Mouse (Mus musculus) limb, embryonic 10.5 days (tissue): ENCODE results near the gene Dlx6. TPM values are rescaled to one million over a fixed set of nuclear protein-coding genes. Genes with fewer than 3 reads are reported as not detected.

Experiments used
- DNase-seq: peaks from one replicate; pipeline ENCODE4 v3.0.0-alpha.2; 2017; ENCODE audit warnings: low spot score
- H3K27ac ChIP-seq: fragments of 300-500 bp; sonication (generic); 2 replicates; pipeline ENCODE4 v1.5.1; 2016; ENCODE audit warnings: mild to moderate bottlenecking
- H3K27me3 ChIP-seq: fragments of 300-500 bp; sonication (generic); 2 replicates; pipeline ENCODE4 v1.6.1; 2016; ENCODE audit warnings: low read depth, mild to moderate bottlenecking; ENCODE audit not compliant: poor library complexity, severe bottlenecking
- H3K36me3 ChIP-seq: fragments of 300-500 bp; sonication (generic); 2 replicates; pipeline ENCODE4 v1.6.1; 2016; ENCODE audit warnings: mild to moderate bottlenecking, moderate library complexity
- H3K4me1 ChIP-seq: fragments of 300-500 bp; sonication (generic); 2 replicates; pipeline ENCODE4 v1.6.1; 2016
- H3K4me3 ChIP-seq: fragments of 300-500 bp; sonication (generic); 2 replicates; pipeline ENCODE4 v1.5.1; 2016; ENCODE audit warnings: mild to moderate bottlenecking, moderate library complexity
- H3K9me3 ChIP-seq: fragments of 300-500 bp; sonication (generic); replicated peaks from 2 replicates; pipeline ENCODE4 v1.6.1; 2016; ENCODE audit warnings: mild to moderate bottlenecking
- WGBS: fragments of 180-500 bp; shearing (Covaris S2); methylation state at CpG from one replicate; pipeline ENCODE4 v1.1.7; 2016; 5-methylcytosine and 5-hydroxymethylcytosine counted together
- polyA plus RNA-seq: library from polyadenylated mRNA; unstranded; fragments of >200 nt; fragmentation: Nextera tagmentation; extraction: Ambion mirVana; gene quantifications from 2 replicates; pipeline ENCODE4 v1.2.1, GENCODE M21; 2016

Gene Dlx6
- polyA plus RNA-seq, 1 experiment from 2014 or later, result 0.60 TPM

DNA sequence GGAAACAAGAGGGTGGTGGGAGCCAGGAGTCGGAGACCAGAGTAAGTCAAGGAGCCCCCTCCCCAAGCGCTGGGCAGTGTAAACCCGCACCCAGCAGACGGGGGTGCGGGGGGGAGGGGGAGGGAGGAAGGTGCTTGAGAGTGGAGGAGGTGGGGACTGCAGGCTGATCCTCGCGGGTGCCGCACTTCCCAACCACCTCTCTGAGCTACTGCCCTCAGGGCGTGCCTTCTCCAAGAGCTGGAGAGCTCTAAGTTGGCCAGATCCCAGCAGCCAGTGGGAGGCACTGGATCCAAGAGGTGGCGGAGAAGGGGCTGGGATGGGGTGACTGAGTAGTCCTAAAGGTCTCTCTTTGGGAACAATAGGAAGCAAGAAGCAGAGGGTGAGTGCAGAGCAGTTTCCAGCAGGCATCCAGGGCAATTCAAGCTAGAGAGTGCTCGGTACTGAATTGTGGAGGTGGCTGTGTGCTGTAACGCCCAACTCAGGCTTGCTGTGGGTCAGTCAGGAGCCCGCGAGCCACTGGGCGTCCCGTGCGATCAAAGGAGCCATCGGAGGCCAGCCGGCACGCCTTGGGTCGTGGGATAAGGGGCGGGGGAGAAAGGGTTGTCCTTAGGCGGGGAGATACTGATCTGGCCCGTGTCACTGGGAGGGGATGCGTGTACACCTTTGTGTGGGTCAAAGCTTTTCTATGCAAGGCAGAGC lies 11.1 kb downstream of the Dlx6 start:
- peaks cover 100% of the 10 kb centered on the region for H3K27me3 ChIP-seq
- H3K4me1 ChIP-seq, result peaks cover 28% of the 10 kb centered on the region
- no peak overlapping the region for H3K27ac ChIP-seq
- peak; percentile 71 for DNase-seq
- WGBS, result under 1% methylated on average over 25 of the region's 25 CpGs
- no peaks in the 10 kb centered on the region for H3K9me3 ChIP-seq
- H3K4me3 ChIP-seq, result peak overlapping the region; percentile 25
- H3K36me3 ChIP-seq, result no peaks in the 10 kb centered on the region

DNA sequence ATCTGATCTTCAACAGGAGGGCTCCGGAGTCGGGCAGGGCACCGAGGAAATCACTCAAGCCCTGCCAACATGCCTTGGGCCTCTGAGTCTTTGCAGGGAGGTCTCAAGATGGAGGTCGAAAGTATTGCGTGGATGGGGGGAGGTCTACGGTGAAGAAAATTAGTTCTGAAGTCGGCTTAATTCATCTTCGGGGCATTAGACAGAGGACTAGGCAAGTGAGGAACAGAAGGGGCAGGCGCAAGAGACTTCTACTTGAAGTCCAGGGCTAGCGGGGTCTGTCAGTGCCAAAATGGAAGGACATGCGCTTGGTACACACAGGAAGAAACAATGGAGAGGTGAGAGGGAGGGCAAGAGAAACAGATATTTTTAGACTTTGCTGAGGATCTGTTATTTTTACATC lies 12.0 kb downstream of the Dlx6 start:
- peaks cover 36% of the 10 kb centered on the region for H3K4me1 ChIP-seq
- WGBS, result 1% methylated on average over 11 of the region's 11 CpGs
- peaks cover 100% of the 10 kb centered on the region for H3K27me3 ChIP-seq
- DNase-seq, result no peak
- H3K27ac ChIP-seq, result no peak overlapping the region
- H3K36me3 ChIP-seq, result no peaks in the 10 kb centered on the region
- no peaks in the 10 kb centered on the region for H3K9me3 ChIP-seq
- H3K4me3 ChIP-seq, result no peak overlapping the region

DNA sequence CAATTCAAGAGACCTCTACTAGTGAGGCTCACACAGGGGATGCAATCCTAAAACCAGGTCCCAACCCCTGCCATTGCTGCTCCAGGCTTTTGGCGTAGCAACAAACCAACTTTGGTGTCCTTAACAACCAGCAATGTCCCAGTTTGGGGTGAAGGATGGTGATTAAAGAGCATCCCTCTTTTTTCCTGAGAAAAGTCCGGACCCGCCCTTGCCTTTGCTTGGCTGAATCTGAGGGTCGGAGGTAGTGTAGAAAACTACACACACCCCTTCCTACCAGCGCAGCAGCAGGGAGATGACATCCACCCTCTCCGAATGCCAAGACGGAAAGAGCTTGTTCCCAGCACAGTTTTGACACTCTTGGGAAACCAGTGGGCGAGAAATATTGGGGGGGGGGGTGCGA lies 12.5 kb downstream of the Dlx6 start:
- no peak overlapping the region for H3K4me3 ChIP-seq
- 4% methylated on average over 9 of the region's 9 CpGs for WGBS
- H3K36me3 ChIP-seq, result no peaks in the 10 kb centered on the region
- peaks cover 38% of the 10 kb centered on the region for H3K4me1 ChIP-seq
- H3K27me3 ChIP-seq, result peaks cover 100% of the 10 kb centered on the region
- no peak for DNase-seq
- H3K27ac ChIP-seq, result no peak overlapping the region
- H3K9me3 ChIP-seq, result no peaks in the 10 kb centered on the region

GRCm38 (mm10) chr6:6876231-6876630 lies 13.1 kb downstream of the Dlx6 start:
- no peak overlapping the region for H3K4me3 ChIP-seq
- no peak overlapping the region for H3K27ac ChIP-seq
- H3K9me3 ChIP-seq, result no peaks in the 10 kb centered on the region
- peaks cover 100% of the 10 kb centered on the region for H3K27me3 ChIP-seq
- no peak for DNase-seq
- H3K36me3 ChIP-seq, result no peaks in the 10 kb centered on the region
- 1% methylated on average over 2 of the region's 2 CpGs for WGBS
- H3K4me1 ChIP-seq, result peaks cover 44% of the 10 kb centered on the region

DNA sequence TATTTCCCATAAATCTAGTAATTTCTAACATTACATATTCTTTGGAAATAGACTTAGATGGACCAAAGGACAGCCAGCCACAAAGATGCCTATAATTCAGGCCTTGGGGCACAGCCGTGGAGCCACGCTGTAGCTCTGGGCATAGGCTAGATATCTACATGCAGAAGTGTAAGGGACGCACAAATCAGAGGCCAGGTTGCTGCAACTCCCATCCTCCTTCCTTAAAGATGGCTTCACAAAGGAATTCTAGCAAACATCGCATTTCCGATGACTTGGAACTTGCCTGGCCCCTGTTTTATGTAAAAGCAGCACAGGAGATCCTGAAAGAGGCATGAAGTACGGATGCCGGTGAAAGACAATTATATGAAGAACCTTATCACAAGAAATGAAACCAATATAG lies 13.6 kb downstream of the Dlx6 start:
- H3K27ac ChIP-seq, result no peak overlapping the region
- no peaks in the 10 kb centered on the region for H3K9me3 ChIP-seq
- no peak for DNase-seq
- H3K4me3 ChIP-seq, result no peak overlapping the region
- peaks cover 100% of the 10 kb centered on the region for H3K27me3 ChIP-seq
- peaks cover 48% of the 10 kb centered on the region for H3K4me1 ChIP-seq
- WGBS, result 8% methylated on average over 7 of the region's 7 CpGs
- no peaks in the 10 kb centered on the region for H3K36me3 ChIP-seq

GRCm38 (mm10) chr6:6877346-6877910 lies 14.3 kb downstream of the Dlx6 start:
- Histone ChIP-seq H3K4me1 (peaks cover 52% of the 10 kb centered on the region), H3K27me3 (peaks cover 100% of the 10 kb centered on the region), H3K27ac (no peak overlapping the region), H3K36me3 (no peaks in the 10 kb centered on the region), H3K9me3 (no peaks in the 10 kb centered on the region), H3K4me3 (no peak overlapping the region)
- WGBS, result 13% methylated on average over 5 of the region's 5 CpGs
- no peak for DNase-seq

DNA sequence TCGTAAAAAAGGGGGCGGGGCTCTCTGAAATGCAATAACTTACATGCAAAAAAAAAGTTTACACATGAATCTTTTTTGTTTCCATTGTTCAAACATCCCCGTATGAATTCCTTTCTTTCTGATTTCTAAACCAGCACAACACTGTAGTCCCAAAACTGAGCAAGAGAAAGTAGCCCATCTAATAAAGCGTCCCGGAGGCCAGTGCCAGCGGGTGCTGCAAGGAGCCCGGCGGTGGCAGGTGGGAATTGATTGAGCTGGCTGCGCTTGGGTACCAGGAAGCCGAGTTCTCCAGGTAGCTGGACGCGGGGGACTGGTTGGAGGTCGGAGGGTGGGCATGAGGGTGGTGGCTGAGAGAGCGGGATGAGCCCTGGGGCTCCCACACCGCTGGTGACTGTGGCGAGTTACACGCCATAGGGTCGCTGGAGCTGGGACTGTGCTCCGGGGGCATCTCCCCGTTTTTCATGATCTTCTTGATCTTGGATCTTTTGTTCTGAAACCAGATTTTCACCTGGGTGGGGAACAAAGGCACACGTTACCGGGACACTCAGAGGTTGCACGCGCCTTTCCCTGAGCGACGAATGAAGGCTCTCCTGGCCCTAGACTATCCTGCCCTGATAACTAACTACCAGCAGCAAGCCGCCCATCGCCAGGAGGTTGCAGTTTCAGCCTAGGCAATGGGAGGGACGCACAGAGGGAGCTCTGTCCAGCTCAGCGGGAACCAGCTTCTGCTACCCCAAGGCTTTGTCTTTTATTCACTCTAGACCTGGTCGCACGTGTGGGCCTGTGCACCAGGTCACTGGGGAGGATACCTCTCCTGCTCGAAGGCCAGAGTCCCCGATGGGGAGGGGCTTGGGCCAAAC lies 15.1 kb downstream of the Dlx6 start:
- WGBS, result 6% methylated on average over 34 of the region's 34 CpGs
- peak overlapping the region; percentile 61 for H3K4me3 ChIP-seq
- H3K27ac ChIP-seq, result no peak overlapping the region
- no peaks in the 10 kb centered on the region for H3K9me3 ChIP-seq
- DNase-seq, result peak; percentile 66
- H3K4me1 ChIP-seq, result peaks cover 52% of the 10 kb centered on the region
- H3K27me3 ChIP-seq, result peaks cover 100% of the 10 kb centered on the region
- H3K36me3 ChIP-seq, result no peaks in the 10 kb centered on the region

- H3K27me3 ChIP-seq, result peaks cover 100% of the 10 kb centered on the region
- no peaks in the 10 kb centered on the region for H3K36me3 ChIP-seq
- peaks cover 52% of the 10 kb centered on the region for H3K4me1 ChIP-seq
- peak overlapping the region; percentile 61 for H3K4me3 ChIP-seq
- H3K9me3 ChIP-seq, result no peaks in the 10 kb centered on the region
- 0% methylated on average over 14 of the region's 14 CpGs for WGBS
- peak; percentile 72 for DNase-seq
- peak overlapping the region; percentile 27; the same call in 1 of the 2 replicates for H3K27ac ChIP-seq
These were observed 15.7 kb downstream of the Dlx6 start for GRCm38 (mm10) chr6:6878841-6879291.

DNA sequence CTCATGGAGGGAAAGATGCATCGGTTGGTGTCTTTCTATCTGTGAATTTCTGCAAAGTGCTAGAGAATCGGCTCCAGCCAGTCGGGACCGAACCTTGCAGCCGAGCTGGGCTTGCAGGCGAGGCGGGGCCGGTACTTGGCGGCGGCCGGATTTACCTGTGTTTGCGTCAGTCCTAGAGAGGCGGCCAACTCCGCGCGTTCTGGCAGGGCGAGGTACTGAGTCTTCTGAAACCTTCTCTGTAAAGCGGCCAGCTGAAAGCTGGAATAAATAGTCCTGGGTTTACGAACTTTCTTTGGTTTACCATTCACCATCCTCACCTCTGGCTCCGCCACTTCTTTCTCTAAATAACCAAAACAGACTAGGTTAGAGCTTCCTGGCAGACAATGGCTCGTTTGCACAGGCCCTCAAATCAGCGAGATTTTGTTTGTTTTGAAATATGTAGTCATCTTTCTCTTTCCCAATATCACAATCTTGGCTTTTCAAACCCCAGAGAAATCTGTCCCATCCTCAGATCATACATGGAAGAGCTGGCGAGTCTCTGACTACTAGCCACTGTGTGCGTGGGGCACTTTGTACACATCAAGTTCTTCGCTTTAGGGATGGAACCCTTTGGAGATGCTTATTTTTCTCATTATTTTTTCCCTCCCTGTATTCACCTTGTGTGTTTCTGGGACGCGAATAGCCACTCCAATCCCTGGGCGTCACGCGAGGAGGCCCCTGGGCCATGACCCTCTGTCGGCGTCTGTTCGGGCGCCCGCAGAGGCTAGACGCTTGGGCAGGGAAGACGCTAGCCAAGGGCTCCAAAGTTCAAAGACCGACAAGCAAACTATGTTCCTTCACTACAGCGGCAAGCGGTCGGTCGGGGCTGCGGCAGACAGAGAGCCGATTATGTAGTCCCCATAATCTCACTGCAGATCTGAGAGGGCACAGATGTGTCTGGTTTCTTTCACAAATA lies 16.5 kb downstream of the Dlx6 start:
- under 1% methylated on average over 44 of the region's 44 CpGs for WGBS
- DNase-seq, result peak; percentile 70
- no peaks in the 10 kb centered on the region for H3K9me3 ChIP-seq
- H3K4me1 ChIP-seq, result peaks cover 46% of the 10 kb centered on the region
- peak overlapping the region; percentile 61 for H3K4me3 ChIP-seq
- peak overlapping the region; percentile 27; the same call in 1 of the 2 replicates for H3K27ac ChIP-seq
- no peaks in the 10 kb centered on the region for H3K36me3 ChIP-seq
- peaks cover 99% of the 10 kb centered on the region for H3K27me3 ChIP-seq

DNA sequence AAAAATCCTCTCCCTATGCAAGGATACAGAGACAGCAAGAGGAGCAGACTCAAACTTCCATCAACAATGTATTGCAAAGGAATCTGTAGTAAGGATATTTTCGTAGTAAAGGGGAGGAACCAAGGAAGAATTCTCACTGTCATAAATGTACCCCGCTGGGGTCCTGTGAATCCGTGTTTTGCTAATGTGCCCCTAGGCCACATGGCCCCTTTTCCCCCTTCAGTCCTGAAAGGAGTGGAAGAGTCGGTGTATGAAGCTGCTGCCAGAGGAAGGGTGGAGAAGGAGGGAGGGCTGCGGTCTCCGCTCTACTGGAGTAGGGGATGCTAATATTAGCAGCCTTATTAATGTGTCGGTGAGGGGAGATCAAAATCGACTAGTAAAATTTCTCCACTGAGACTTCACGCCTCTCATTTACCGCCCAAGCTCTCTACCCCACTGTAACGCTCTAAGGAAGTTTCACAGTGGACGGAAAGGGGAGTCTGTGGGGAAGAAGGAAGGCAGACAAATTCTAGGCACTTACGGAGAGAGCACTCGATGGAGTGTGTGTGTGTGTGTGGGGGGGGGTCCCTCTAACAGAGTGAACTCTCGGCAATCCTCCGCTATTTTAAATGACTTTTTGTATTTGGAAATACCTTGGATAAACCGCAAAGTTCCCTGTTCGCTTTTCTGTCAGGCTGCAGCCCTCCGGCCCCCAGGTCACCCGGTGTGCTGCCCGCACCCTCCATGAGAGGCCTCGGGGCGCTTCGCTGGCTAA lies 17.4 kb downstream of the Dlx6 start:
- Histone ChIP-seq H3K36me3 (no peaks in the 10 kb centered on the region), H3K4me1 (peaks cover 43% of the 10 kb centered on the region), H3K9me3 (no peaks in the 10 kb centered on the region), H3K27ac (peak overlapping the region; percentile 80; the same call in 1 of the 2 replicates), H3K4me3 (peak overlapping the region; percentile 61), H3K27me3 (peaks cover 92% of the 10 kb centered on the region)
- peak; percentile 60 for DNase-seq
- WGBS, result under 1% methylated on average over 24 of the region's 24 CpGs

GRCm38 (mm10) chr6:6881115-6881637 lies 18.0 kb downstream of the Dlx6 start:
- peak overlapping the region; percentile 80 for H3K27ac ChIP-seq
- H3K9me3 ChIP-seq, result no peaks in the 10 kb centered on the region
- H3K36me3 ChIP-seq, result no peaks in the 10 kb centered on the region
- H3K4me1 ChIP-seq, result peaks cover 43% of the 10 kb centered on the region
- WGBS, result under 1% methylated on average over 30 of the region's 30 CpGs
- H3K4me3 ChIP-seq, result peak overlapping the region; percentile 61
- DNase-seq, result no peak
- peaks cover 86% of the 10 kb centered on the region for H3K27me3 ChIP-seq
